ENCODE assay signal across 8 mouse cellular contexts in genomic region chr15:84987874-84988825, GRCm38 (mm10). TPM values are rescaled to one million over a fixed set of nuclear protein-coding genes. Genes with fewer than 3 reads are reported as not detected.
DNase-seq lines count a peak whose midpoint lies in the region; ATAC-seq lines count a peak whose summit lies in the region.

Gene 5031439G07Rik, minus strand, starts transcription at chr15:84988551.

- peak; percentile 91 for ATAC-seq in activated CD4-positive, CD25-positive, alpha-beta regulatory T cell, adult 4 months
- ATAC-seq in common myeloid progenitor, adult 5-6 weeks (replicated peaks; ENCODE audit: low read depth, poor library complexity, severe bottlenecking), result peak; percentile 83
- peak; percentile 93 for ATAC-seq in megakaryocyte-erythroid progenitor cell, adult 5-6 weeks (replicated peaks; ENCODE audit: low FRiP score, low TSS enrichment, poor library complexity, severe bottlenecking)

- intact Hi-C loops in left cerebral cortex, postnatal 10 days (cut with DNase I), result no loop called here

- peak; percentile 85 to 94 for DNase-seq in gastrocnemius, adult 8-10 months (ENCODE audit: low spot score in 2 of 2)
- peak; percentile 88 for DNase-seq in hindlimb bud, embryonic 11.5 days (ENCODE audit: extremely low spot score, low read depth, low spot score)
- DNase-seq in left cerebral cortex, postnatal 10 days (ENCODE audit: extremely low spot score in 1 of 2, low spot score in 2 of 2), result peak; percentile 86 to 96
- peak; percentile 88 for DNase-seq in right cerebral cortex, postnatal 25 days
- peak; percentile 87 to 88 for DNase-seq in urinary bladder, postnatal 4 days (ENCODE audit: low spot score in 2 of 2)

RNA-seq across cellular contexts. Expression of gene 5031439G07Rik, which starts in this region (rescaled TPM):
- 1 to 10 TPM; 1.2 TPM for polyA plus RNA-seq in activated CD4-positive, CD25-positive, alpha-beta regulatory T cell, adult 4 months (2017; shearing (Covaris generic))
- 8.3 and 13.3 TPM in 2 replicates for total RNA-seq in common myeloid progenitor, adult 5-6 weeks (2017)
- 100 to 1,000 TPM; 103 to 132 (median 110) TPM for total RNA-seq in gastrocnemius, adult 8-10 months (2022)
- 100 to 1,000 TPM; 128 to 135 TPM for total RNA-seq in left cerebral cortex, postnatal 10 days (2021)
- total RNA-seq in megakaryocyte-erythroid progenitor cell, adult 5-6 weeks (2014; fragmentation: Nextera tagmentation), result 3.5 and 3.6 TPM in 2 replicates
- total RNA-seq in megakaryocyte-erythroid progenitor cell, adult 5-6 weeks (2017), result 2.2 and 4.0 TPM in 2 replicates

Comparison
In these comparisons a context has a peak if more than half of its experiments do, and no peak if none do; other contexts are left out.
1. Peak in every context shown above with its lines: DNase-seq and ATAC-seq.